Mouse (Mus musculus): ENCODE measurements at regions not wholly inside any gene's neighbourhood (a gene's known extent, or its start where the extent isn't known, plus 50 kb on each side); places are given as distances from the start of the nearest gene placed in this dataset.

DNA sequence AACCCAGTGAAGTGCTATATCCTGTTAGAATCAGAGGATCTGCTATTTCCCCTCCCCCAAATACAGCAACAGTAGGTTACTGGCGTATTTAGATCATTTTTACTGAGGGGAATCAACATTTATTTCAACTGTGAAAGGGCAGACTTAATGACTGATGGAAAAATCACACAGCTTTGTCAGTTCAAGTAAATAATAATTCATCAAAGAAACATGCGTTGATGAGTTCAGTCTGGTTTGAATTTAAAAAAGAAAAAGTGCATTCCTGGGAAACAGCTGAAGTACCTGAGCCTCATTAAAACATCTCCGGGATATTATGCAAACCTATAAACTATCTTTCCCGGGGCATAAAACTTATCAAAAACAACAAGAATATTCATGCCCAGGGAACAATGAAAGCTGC, 497.7 kb upstream of the Marcks start:
- TF ChIP-seq CTCF (IDR thresholded peaks at IDR 0.05; ENCODE audit: low read depth) = no peak
- TF ChIP-seq EP300 (IDR thresholded peaks at IDR 0.05; ENCODE audit: low read depth) = no peak
